Mouse (Mus musculus) kidney, postnatal 10 days (tissue): ENCODE data around the gene Slc6a3.

ENCODE experiments used
- DNase-seq: peaks from one replicate; pipeline ENCODE4 v3.0.0; 2021; ENCODE audit warnings: mixed read lengths

The Slc6a3 gene

DNA sequence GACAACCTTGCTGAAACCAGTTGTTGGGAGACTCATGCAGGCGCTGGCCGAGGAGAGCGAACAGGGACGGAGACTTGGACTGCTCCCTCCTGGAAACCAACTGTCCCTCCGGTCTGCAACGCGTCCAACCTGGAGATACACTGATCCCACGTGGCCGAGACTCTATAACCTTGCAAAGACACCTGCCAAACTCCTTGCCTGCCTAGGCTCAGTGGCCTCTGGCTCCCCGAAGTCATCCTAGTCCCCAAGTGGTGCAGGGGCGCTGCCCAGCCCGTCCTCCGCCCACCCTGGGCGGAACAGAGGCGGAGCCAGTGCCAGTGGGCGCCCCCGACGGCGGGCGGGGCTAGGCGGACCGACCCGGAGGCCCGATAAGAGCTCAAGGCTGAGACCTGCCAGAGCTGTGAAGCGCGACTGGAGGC is at the start of gene Slc6a3:
Gene Slc6a3 (plus strand): TSS at position 345 of the 419 bp plus-strand sequence.
- peak; percentile 74 for DNase-seq

- no peak for DNase-seq
Observed at GRCm38 (mm10) chr13:73488105-73488504, 48.4 kb upstream of the Slc6a3 start.

DNA sequence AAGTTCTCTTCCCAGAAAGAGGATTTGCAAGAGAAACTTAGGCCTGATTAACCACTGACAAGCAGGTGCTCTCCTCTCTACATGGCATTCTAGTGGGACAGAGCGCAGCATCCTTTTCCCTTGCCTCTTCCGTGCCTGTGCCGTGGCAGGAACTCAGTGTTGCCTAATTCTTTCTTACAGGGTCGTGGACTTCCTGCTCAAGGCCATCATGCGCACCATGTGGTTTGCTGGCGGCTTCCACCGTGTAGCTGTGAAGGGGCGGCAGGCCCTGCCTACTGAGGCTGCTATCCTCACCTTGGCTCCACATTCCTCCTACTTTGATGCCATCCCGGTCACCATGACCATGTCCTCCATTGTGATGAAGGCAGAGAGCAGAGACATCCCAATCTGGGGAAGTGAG is 47.8 kb upstream of the Slc6a3 start:
- no peak for DNase-seq

GRCm38 (mm10) chr13:73489986-73490385 is 46.6 kb upstream of the Slc6a3 start:
- DNase-seq = no peak

GRCm38 (mm10) chr13:73490564-73491170 is 45.9 kb upstream of the Slc6a3 start:
- no peak for DNase-seq

DNA sequence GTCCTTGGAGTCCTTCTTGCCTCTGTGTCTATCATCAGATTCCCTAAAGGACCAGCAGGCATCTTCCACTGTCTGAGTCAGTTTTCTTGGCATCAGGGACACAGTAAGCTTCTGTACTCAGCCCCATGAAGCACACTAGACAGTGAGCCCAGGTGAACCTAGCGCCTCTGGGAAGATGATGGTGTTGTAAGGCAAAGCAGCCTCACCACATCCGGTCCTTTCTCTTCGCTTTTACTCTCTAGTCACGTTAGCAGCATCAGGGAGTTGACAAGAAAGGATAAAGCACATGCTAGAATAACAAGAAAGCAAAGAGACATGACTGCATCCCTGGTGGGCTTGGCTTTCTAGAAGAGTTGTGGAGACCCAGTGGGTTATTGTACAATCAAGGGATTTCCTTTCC is 43.4 kb upstream of the Slc6a3 start:
- no peak for DNase-seq

- no peak for DNase-seq
Observed at GRCm38 (mm10) chr13:73494528-73494927, 42.0 kb upstream of the Slc6a3 start.

DNA sequence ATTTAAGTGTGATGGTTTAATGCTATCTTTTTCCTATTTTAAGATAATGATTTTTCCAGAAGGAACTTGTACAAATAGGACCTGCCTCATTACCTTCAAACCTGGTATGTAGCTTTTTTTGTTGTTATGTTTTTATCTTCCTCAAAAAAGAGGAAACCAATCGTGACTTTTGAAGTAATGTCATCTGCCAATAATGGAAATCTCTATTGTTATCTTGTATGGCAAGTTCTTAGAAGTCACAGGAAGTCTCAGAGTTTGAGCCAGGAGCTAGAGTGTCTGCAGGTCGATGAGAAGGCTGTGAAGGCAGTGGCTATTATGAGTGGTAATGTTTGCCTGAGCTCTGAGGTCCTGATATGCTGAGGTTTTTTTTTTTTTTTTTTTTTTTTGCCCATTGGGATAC is 40.4 kb upstream of the Slc6a3 start:
- no peak for DNase-seq

GRCm38 (mm10) chr13:73499893-73500604 is 36.5 kb upstream of the Slc6a3 start:
- no peak for DNase-seq

DNA sequence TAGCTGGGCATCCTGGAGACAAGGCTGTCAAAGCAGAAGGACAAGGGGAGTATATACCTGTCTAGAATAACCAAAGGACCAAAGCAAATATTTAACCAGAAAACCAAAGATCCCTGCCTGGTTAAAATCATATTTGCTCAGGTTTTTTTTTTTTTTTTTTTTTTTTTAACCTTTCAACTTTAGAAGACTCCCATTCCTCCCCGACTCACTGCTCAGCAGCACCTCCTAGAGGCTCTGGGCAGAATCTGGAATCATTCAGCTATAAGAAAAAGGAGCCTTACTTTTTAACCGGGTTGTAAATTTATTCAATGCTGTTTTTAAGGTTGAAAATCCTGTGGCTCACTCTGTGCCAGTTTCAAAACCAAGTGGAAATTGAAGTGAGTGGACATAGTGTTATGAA is 33.8 kb upstream of the Slc6a3 start:
- peak; percentile 41 for DNase-seq

GRCm38 (mm10) chr13:73505686-73506467 is 30.7 kb upstream of the Slc6a3 start:
- peak; percentile 89 for DNase-seq

GRCm38 (mm10) chr13:73508817-73509550 is 27.6 kb upstream of the Slc6a3 start:
- peak; percentile 36 for DNase-seq

DNA sequence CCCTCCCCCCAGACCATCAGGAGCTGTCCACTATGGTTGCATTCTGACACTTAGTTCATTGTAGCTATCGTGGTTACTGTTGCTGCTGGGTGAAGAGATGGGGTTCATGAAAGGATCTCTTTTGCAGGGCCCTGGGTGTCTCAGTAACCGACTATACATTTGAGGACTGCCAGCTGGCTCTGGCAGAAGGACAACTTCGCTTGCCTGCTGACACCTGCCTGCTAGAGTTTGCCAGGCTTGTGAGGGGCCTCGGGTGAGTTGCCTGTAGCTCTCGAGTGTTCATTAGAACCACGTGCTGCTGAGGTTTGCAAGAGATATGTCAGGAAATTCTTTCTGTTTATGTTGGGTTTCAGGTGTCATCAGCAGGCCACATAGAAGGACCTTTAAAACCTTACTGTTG is 26.7 kb upstream of the Slc6a3 start:
- no peak for DNase-seq

GRCm38 (mm10) chr13:73512776-73513673 is 23.5 kb upstream of the Slc6a3 start:
- DNase-seq = peak; percentile 87

DNA sequence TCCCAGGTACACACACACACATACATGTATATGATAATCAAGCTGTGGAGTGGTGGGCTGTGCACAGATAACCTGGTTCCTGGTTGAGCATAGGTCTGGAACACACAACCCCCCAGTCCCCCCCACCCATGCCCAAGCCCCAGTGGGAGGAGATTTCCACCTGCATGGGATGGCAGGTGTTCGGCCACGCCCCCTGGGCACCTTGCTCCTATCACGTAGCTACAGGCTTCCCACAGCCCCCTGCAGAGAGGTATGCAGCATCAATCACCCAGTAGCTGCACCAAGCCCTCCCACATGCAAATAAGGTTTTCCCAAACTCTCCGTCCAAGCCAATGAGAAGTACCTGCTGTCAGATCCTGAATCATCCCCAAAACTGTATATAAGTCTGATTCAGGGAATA is 19.7 kb upstream of the Slc6a3 start:
- no peak for DNase-seq

GRCm38 (mm10) chr13:73533716-73534115 is 2.8 kb upstream of the Slc6a3 start:
- no peak for DNase-seq

DNA sequence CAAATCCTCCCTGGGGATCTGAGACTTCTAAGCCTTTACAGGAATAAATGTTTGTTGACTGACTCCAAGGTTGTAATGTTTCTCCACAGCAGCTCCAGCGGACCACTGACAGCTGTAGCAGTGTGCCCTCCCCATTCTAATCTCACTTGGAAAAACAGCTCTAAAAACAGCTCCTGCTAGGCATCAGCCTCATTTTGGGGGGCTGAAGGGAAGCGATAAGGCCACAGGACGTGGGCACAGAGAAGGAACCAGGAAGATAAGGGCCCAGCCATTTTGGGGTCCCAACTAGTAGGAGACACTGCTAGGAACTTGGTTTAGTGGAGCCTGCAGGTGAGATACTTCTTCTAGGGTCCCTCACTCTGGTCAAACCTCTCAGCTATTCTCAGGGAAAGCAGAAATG is 1.3 kb upstream of the Slc6a3 start:
- DNase-seq = no peak

DNA sequence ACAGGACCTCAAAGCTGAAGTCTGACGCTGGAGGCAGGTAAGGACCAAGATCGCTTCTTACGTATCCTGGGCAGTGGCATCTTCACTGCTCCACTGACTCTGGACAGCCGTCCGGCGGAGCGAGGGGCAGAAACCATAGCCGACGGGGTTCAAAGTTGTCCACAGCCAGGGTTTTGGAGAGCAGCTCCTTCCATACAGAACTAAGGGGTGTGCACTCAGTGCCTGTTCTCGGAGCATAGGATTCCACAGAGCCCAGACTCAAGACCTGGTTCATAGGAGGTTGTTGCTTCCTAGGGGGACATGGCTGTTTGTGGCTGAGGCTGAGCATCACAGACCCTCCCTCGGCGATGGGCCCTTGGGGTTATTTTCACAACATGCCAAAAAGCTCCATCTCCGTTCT is 277 bp downstream of the Slc6a3 start:
- no peak for DNase-seq

DNA sequence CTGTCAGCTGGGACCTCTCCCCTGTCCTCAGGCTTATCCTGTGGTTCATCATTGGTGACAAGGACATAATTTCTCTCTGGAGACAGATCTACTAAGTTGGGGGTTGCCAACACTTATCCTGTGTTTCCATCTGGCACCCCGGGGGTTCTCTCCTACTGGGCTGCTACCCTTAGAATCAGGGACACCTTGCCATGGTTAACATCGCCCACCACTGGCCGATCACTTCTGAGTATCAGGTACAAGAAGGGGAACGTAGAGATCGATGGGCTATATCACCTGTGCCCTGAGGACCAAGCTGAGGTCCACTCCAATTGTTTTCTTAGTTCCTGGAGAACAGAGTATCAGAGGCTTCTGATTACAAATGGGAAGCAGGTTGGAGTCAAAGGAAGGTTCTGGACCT is 27.7 kb downstream of the Slc6a3 start:
- no peak for DNase-seq

DNA sequence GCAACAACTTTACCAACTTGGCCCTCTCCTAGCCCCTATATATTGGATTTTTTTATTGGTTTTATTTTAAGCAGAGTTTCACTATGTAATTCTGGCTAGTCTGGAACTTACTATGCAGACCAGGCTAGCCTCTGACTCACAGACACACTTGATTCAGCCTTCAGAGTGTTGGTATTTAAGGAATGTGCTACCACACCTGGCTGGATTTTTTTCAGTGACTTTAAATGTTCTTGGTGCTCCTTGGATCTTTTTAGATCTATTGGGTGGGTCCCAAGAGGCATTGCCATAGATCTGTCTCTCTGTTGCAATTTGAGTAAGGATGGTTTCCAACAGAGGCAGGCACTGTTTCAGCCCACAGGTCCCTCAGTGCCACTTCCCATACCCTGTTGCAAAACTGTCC is 38.5 kb downstream of the Slc6a3 start:
- no peak for DNase-seq

- DNase-seq = no peak
Observed at GRCm38 (mm10) chr13:73577277-73577676, 40.7 kb downstream of the Slc6a3 start.

DNA sequence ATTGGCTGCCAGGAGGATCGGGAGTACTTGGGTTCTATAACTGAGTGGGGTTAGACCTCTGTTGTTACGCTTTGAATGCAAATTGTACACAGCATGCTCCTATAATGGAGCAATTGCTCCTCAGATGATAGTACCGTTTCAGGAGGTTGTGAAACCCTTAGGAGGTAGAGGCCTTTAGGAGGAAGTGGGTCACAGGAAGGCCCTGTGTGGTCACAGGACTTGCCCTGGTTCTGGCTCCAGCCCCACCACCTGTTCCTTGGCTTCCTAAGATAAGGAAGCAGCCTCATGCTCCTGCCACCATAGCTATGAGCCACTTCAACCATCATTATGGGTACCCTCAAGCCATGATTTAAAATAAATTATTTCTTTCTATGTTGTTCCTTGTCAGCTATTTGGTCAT is 54.9 kb downstream of the Slc6a3 start:
- DNase-seq = no peak
